Mouse (Mus musculus) neural tube, embryonic 11.5 days (tissue): ENCODE results near the gene Slc39a11. TPM values are rescaled to one million over a fixed set of nuclear protein-coding genes. Genes with fewer than 3 reads are reported as not detected.

Source experiments
- ATAC-seq: fragments of 200-750 bp; cut with Nextera tagmentation; 2 replicates; pipeline ENCODE4 v1.8.0; 2017; ENCODE audit warnings: moderate number of reproducible peaks, mild to moderate bottlenecking, moderate TSS enrichment, moderate library complexity; ENCODE audit not compliant: insufficient read depth, low FRiP score, low TSS enrichment
- DNase-seq: peaks from one replicate; pipeline ENCODE4 v3.0.0-alpha.2; 2015; ENCODE audit warnings: low spot score
- H3K27ac ChIP-seq: fragments of 300-500 bp; sonication (generic); 2 replicates; pipeline ENCODE4 v1.5.1; 2014; ENCODE audit warnings: low read depth, mild to moderate bottlenecking, low read length
- H3K27me3 ChIP-seq: fragments of 300-500 bp; sonication (generic); 2 replicates; pipeline ENCODE4 v1.6.1; 2014; ENCODE audit warnings: mild to moderate bottlenecking, low read length, mixed read lengths; ENCODE audit not compliant: control insufficient read depth, insufficient read depth
- H3K36me3 ChIP-seq: fragments of 300-500 bp; sonication (generic); 2 replicates; pipeline ENCODE4 v1.6.1; 2014; ENCODE audit warnings: mild to moderate bottlenecking, low read length, moderate library complexity, mixed read lengths; ENCODE audit not compliant: control insufficient read depth, insufficient read depth
- H3K4me1 ChIP-seq: fragments of 300-500 bp; sonication (generic); 2 replicates; pipeline ENCODE4 v1.6.1; 2014; ENCODE audit warnings: low read length, mixed read lengths; ENCODE audit not compliant: control insufficient read depth, insufficient read depth
- H3K4me2 ChIP-seq: fragments of 300-500 bp; sonication (generic); 2 replicates; pipeline ENCODE4 v1.6.1; 2014; ENCODE audit warnings: low read depth, mild to moderate bottlenecking, moderate library complexity
- H3K4me3 ChIP-seq: fragments of 300-500 bp; sonication (generic); 2 replicates; pipeline ENCODE4 v1.5.1; 2014; ENCODE audit warnings: low read depth, low read length
- H3K9ac ChIP-seq: fragments of 300-500 bp; sonication (generic); 2 replicates; pipeline ENCODE4 v1.6.1; 2014; ENCODE audit warnings: mild to moderate bottlenecking, low read length
- H3K9me3 ChIP-seq: fragments of 300-500 bp; sonication (generic); 2 replicates; pipeline ENCODE4 v1.6.1; 2016; ENCODE audit warnings: low read length; ENCODE audit not compliant: control insufficient read depth
- WGBS: fragments of 180-500 bp; shearing (Covaris S2); extraction: QIAGEN DNeasy Blood & Tissue Kit; methylation state at CpG from one replicate; pipeline ENCODE4 v1.1.7; 2014; 5-methylcytosine and 5-hydroxymethylcytosine counted together
- polyA plus RNA-seq: library from polyadenylated mRNA; unstranded; fragments of >200 nt; fragmentation: Nextera tagmentation; extraction: Ambion mirVana; gene quantifications from 2 replicates; pipeline ENCODE4 v1.2.1, GENCODE M21; 2014

The Slc39a11 gene
- polyA plus RNA-seq, 1 experiment from 2014 or later: 20.1 TPM

GRCm38 (mm10) chr11:113458582-113459210, 191.2 kb downstream of the Slc39a11 start:
- no peak for DNase-seq
- Histone ChIP-seq H3K9ac (no peak overlapping the region), H3K27ac (no peak overlapping the region), H3K4me2 (no peak overlapping the region), H3K4me1 (peaks cover 2% of the 10 kb centered on the region; the same call in 1 of the 2 replicates), H3K9me3 (peaks cover 6% of the 10 kb centered on the region; the same call in 1 of the 2 replicates), H3K27me3 (no peaks in the 10 kb centered on the region), H3K36me3 (no peaks in the 10 kb centered on the region), H3K4me3 (no peak overlapping the region)
- ATAC-seq: no peak
- WGBS: 69% methylated on average over 15 of the region's 15 CpGs

- ATAC-seq: peak; percentile 53; the same call in 1 of the 2 replicates
- Histone ChIP-seq H3K4me3 (no peak overlapping the region), H3K9me3 (peaks cover 6% of the 10 kb centered on the region; the same call in 1 of the 2 replicates), H3K36me3 (no peaks in the 10 kb centered on the region), H3K27ac (no peak overlapping the region; the same call in 1 of the 2 replicates), H3K4me1 (peaks cover 17% of the 10 kb centered on the region), H3K9ac (no peak overlapping the region), H3K27me3 (no peaks in the 10 kb centered on the region), H3K4me2 (no peak overlapping the region)
- DNase-seq: no peak
- WGBS: 36% methylated on average over 16 of the region's 16 CpGs
These were observed 196.9 kb downstream of the Slc39a11 start for GRCm38 (mm10) chr11:113452861-113453568.

GRCm38 (mm10) chr11:113451301-113451700, 198.6 kb downstream of the Slc39a11 start:
- H3K27me3 ChIP-seq: no peaks in the 10 kb centered on the region
- WGBS: 79% methylated on average over 10 of the region's 10 CpGs
- no peak overlapping the region for H3K27ac ChIP-seq
- H3K4me2 ChIP-seq: no peak overlapping the region
- peaks cover 3% of the 10 kb centered on the region; the same call in 1 of the 2 replicates for H3K9me3 ChIP-seq
- H3K4me1 ChIP-seq: peaks cover 17% of the 10 kb centered on the region
- H3K4me3 ChIP-seq: no peak overlapping the region
- ATAC-seq: no peak
- no peaks in the 10 kb centered on the region for H3K36me3 ChIP-seq
- DNase-seq: no peak
- H3K9ac ChIP-seq: no peak overlapping the region

- no peaks in the 10 kb centered on the region for H3K9me3 ChIP-seq
- H3K27ac ChIP-seq: no peak overlapping the region
- ATAC-seq: 0 out of 2 replicates have a peak, but pooled peaks have one; percentile 53
- 43% methylated on average over 4 of the region's 4 CpGs for WGBS
- H3K36me3 ChIP-seq: no peaks in the 10 kb centered on the region
- no peaks in the 10 kb centered on the region for H3K27me3 ChIP-seq
- DNase-seq: no peak
- H3K9ac ChIP-seq: no peak overlapping the region
- no peak overlapping the region for H3K4me3 ChIP-seq
- peaks cover 17% of the 10 kb centered on the region for H3K4me1 ChIP-seq
- no peak overlapping the region for H3K4me2 ChIP-seq
These were observed 199.2 kb downstream of the Slc39a11 start for GRCm38 (mm10) chr11:113450665-113451064.

- Histone ChIP-seq H3K9ac (no peak overlapping the region), H3K9me3 (no peaks in the 10 kb centered on the region), H3K27me3 (no peaks in the 10 kb centered on the region), H3K27ac (0 out of 2 replicates have a peak overlapping the region, but pooled peaks have one; percentile 20), H3K36me3 (no peaks in the 10 kb centered on the region), H3K4me1 (peaks cover 17% of the 10 kb centered on the region), H3K4me3 (no peak overlapping the region), H3K4me2 (no peak overlapping the region)
- 80% methylated on average over 6 of the region's 6 CpGs for WGBS
- DNase-seq: no peak
- no peak for ATAC-seq
These were observed 199.9 kb downstream of the Slc39a11 start for GRCm38 (mm10) chr11:113450028-113450427.

GRCm38 (mm10) chr11:113442036-113442435, 207.8 kb downstream of the Slc39a11 start:
- no peak for DNase-seq
- 95% methylated on average over 11 of the region's 11 CpGs for WGBS
- no peak overlapping the region for H3K4me3 ChIP-seq
- H3K9me3 ChIP-seq: peaks cover 3% of the 10 kb centered on the region; the same call in 1 of the 2 replicates
- no peaks in the 10 kb centered on the region for H3K36me3 ChIP-seq
- H3K27ac ChIP-seq: no peak overlapping the region
- H3K4me2 ChIP-seq: no peak overlapping the region
- no peaks in the 10 kb centered on the region for H3K27me3 ChIP-seq
- H3K4me1 ChIP-seq: peaks cover 12% of the 10 kb centered on the region
- H3K9ac ChIP-seq: no peak overlapping the region
- ATAC-seq: no peak

GRCm38 (mm10) chr11:113439328-113440030, 210.4 kb downstream of the Slc39a11 start:
- Histone ChIP-seq H3K4me2 (no peak overlapping the region), H3K27ac (peak overlapping the region; percentile 90), H3K9ac (peak overlapping the region; percentile 60), H3K4me1 (peaks cover 12% of the 10 kb centered on the region), H3K27me3 (no peaks in the 10 kb centered on the region), H3K36me3 (no peaks in the 10 kb centered on the region), H3K4me3 (no peak overlapping the region), H3K9me3 (peaks cover 3% of the 10 kb centered on the region; the same call in 1 of the 2 replicates)
- DNase-seq (peak; percentile 82), ATAC-seq (peak; percentile 96)
- WGBS: 35% methylated on average over 20 of the region's 20 CpGs

GRCm38 (mm10) chr11:113438915-113439314, 211.0 kb downstream of the Slc39a11 start:
- Histone ChIP-seq H3K4me3 (no peak overlapping the region), H3K27ac (peak overlapping the region; percentile 90), H3K4me1 (peaks cover 12% of the 10 kb centered on the region), H3K27me3 (no peaks in the 10 kb centered on the region), H3K9ac (peak overlapping the region; percentile 60), H3K9me3 (peaks cover 3% of the 10 kb centered on the region; the same call in 1 of the 2 replicates), H3K4me2 (no peak overlapping the region), H3K36me3 (no peaks in the 10 kb centered on the region)
- ATAC-seq (no peak; the same call in 1 of the 2 replicates), DNase-seq (no peak)
- 76% methylated on average over 5 of the region's 5 CpGs for WGBS
